Mouse (Mus musculus) G1E (cell line): Measurements from ENCODE around the gene Odf3b. TPM values are rescaled to one million over a fixed set of nuclear protein-coding genes. Genes with fewer than 3 reads are reported as not detected.

Experiments
- ATAC-seq: 2 replicates; pipeline ENCODE4 v1.8.0; 2016; ENCODE audit warnings: mild to moderate bottlenecking; ENCODE audit not compliant: insufficient number of reproducible peaks, poor library complexity, low FRiP score, severe bottlenecking; ENCODE audit errors: extremely low read depth
- DNase-seq: peaks from one replicate; pipeline ENCODE4 v3.0.0; 2012; ENCODE audit warnings: low spot score
- H3K27me3 ChIP-seq: 2 replicates; pipeline ENCODE4 v1.6.1; 2012; ENCODE audit warnings: mild to moderate bottlenecking, low read length, inconsistent platforms; ENCODE audit not compliant: insufficient read depth
- H3K36me3 ChIP-seq: replicated peaks from 2 replicates; pipeline ENCODE3; 2012; ENCODE audit warnings: mild to moderate bottlenecking, inconsistent platforms
- H3K4me1 ChIP-seq: 2 replicates; pipeline ENCODE4 v1.6.1; 2012; ENCODE audit warnings: low read depth, low read length, inconsistent platforms, mixed read lengths; ENCODE audit not compliant: insufficient read depth
- H3K4me3 ChIP-seq: 2 replicates; pipeline ENCODE4 v1.5.1; 2012; ENCODE audit warnings: low read depth, mild to moderate bottlenecking, inconsistent platforms, low read length, moderate library complexity, mixed read lengths
- H3K9me3 ChIP-seq: replicated peaks from 2 replicates; pipeline ENCODE4 v1.6.1; 2012; ENCODE audit warnings: inconsistent platforms
- CTCF ChIP-seq: IDR thresholded peaks from 2 replicates; pipeline ENCODE4 v1.5.1; 2012; ENCODE audit warnings: low read depth, low read length, inconsistent platforms, mixed read lengths
- GATA1 ChIP-seq: IDR thresholded peaks from 2 replicates; pipeline ENCODE4 v1.6.1; 2012; ENCODE audit warnings: borderline replicate concordance, low read length, inconsistent platforms, mixed read lengths
- GATA2 ChIP-seq: IDR thresholded peaks from 2 replicates; pipeline ENCODE4 v1.6.1; 2012; ENCODE audit warnings: low read depth, low read length, inconsistent platforms, borderline replicate concordance
- POLR2AphosphoS5 ChIP-seq: IDR thresholded peaks from 2 replicates; pipeline ENCODE4 v1.6.1; 2012; ENCODE audit warnings: low read depth, low read length, inconsistent platforms; ENCODE audit not compliant: insufficient replicate concordance
- TAL1 ChIP-seq: conservative IDR thresholded peaks from 2 replicates; pipeline ENCODE4 v1.6.1; 2012; ENCODE audit warnings: low read depth, low read length, inconsistent platforms, mixed read lengths
- polyA plus RNA-seq: library from polyadenylated mRNA; stranded (reverse); fragments of >175 nt; gene quantifications from 2 replicates; pipeline ENCODE4 v1.2.3, GENCODE M21; 2012
- total RNA-seq, 2 experiments: library from RNA; stranded (forward) in 1 of 2; stranded (reverse) in 1 of 2; fragments of 200-1000 nt in 1 of 2; fragments of >200 nt in 1 of 2; fragmentation: Nextera tagmentation in 1 of 2; gene quantifications; 2 replicates each; pipeline ENCODE4 v1.2.3; 2014 to 2017

The Odf3b gene
- total and polyA plus RNA-seq, 3 experiments: not detected

DNA sequence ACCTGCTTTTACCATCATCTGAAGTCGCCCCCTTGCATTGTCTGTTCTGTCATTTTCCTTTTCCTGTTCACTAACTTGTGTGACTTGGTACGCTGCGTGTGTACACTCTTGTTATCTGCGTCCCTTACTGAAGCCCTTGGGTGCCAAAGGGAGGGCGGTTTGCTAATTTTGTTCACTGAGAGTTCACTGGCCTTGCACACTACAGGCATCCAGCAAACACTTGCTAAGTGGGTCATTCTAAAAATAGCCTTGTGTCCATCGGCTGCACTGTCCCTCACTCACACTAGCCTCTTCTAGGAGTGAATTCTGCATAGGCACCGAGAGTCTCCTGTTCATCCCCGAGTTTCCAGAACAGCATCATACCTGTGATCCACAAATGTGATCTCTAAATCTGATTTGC is 36.2 kb upstream of the Odf3b start:
- Histone ChIP-seq H3K36me3 (peaks cover 47% of the 10 kb centered on the region), H3K27me3 (peaks cover 4% of the 10 kb centered on the region; the same call in 1 of the 2 replicates), H3K4me3 (no peak overlapping the region), H3K9me3 (no peaks in the 10 kb centered on the region), H3K4me1 (no peaks in the 10 kb centered on the region)
- ATAC-seq (no peak), DNase-seq (no peak)
- TF ChIP-seq TAL1 (no peak), CTCF (no peak), GATA2 (no peak), GATA1 (no peak), POLR2AphosphoS5 (no peak)

- no peak for ATAC-seq
- DNase-seq: no peak
- H3K4me1 ChIP-seq: no peaks in the 10 kb centered on the region
- TF ChIP-seq GATA2: no peak
- no peak for TF ChIP-seq TAL1
- no peak for TF ChIP-seq CTCF
- no peak for TF ChIP-seq GATA1
- no peak for TF ChIP-seq POLR2AphosphoS5
- H3K9me3 ChIP-seq: peaks cover 4% of the 10 kb centered on the region
- no peak within 1 kb of the TSS for H3K4me3 ChIP-seq
- peaks cover 1% of the 10 kb centered on the region for H3K36me3 ChIP-seq
- peaks cover 10% of the 10 kb centered on the region; the same call in 1 of the 2 replicates for H3K27me3 ChIP-seq
Measured at GRCm38 (mm10) chr15:89410118-89410517, 31.0 kb upstream of the Odf3b start, which contains the start of gene Syce3. Syce3 (minus strand) TSS chr15:89410503.

DNA sequence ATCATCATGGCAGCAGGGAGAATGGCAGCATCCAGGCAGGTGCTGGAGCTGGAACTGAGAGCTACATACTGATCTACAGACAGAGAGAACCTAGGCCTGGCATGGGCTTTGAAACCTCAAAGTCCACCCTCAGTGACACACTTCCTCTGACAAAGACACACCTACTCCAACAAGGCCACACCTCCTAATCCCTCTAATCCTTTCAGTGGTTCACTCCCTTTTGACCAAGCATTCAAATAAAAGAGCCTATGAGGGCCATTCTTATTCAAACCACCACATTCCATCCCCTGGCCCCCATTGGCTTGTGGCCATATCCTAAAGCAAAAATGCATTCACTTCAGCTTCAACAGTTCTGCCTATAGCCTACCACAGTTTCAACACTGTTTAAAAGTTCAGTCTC is 27.6 kb upstream of the Odf3b start:
- ATAC-seq: no peak
- Histone ChIP-seq H3K36me3 (no peaks in the 10 kb centered on the region), H3K27me3 (peaks cover 10% of the 10 kb centered on the region; the same call in 1 of the 2 replicates), H3K4me3 (no peak overlapping the region), H3K9me3 (peaks cover 4% of the 10 kb centered on the region), H3K4me1 (no peaks in the 10 kb centered on the region)
- no peak for DNase-seq
- TF ChIP-seq GATA1 (no peak), TAL1 (no peak), GATA2 (no peak), CTCF (no peak), POLR2AphosphoS5 (no peak)

- Histone ChIP-seq H3K9me3 (peaks cover 3% of the 10 kb centered on the region), H3K27me3 (peaks cover 3% of the 10 kb centered on the region; the same call in 1 of the 2 replicates), H3K4me3 (no peak overlapping the region), H3K36me3 (no peaks in the 10 kb centered on the region), H3K4me1 (peaks cover 2% of the 10 kb centered on the region; the same call in 1 of the 2 replicates)
- no peak for TF ChIP-seq CTCF
- no peak for TF ChIP-seq TAL1
- ATAC-seq: no peak
- no peak for DNase-seq
Measured at GRCm38 (mm10) chr15:89404831-89405623, 25.9 kb upstream of the Odf3b start.

DNA sequence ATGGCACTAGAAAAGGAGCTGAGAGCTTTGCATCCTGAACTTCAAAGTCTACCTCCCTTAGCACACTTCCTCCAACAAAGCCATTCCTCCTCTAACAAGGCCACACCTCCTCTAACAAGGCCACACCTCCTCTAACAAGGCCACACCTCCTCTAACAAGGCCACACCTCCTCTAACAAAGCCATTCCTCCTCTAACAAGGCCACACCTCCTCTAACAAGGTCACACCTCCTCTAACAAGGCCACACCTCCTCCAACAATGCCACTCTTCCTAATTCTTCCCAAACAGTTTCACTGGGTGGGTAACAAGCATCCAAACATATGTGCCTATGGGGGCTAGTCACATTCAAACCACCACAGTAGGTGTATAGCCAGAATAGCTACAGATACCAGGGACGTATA is 23.4 kb upstream of the Odf3b start:
- DNase-seq: no peak
- Histone ChIP-seq H3K9me3 (no peaks in the 10 kb centered on the region), H3K36me3 (no peaks in the 10 kb centered on the region), H3K27me3 (peaks cover 3% of the 10 kb centered on the region), H3K4me1 (peaks cover 4% of the 10 kb centered on the region), H3K4me3 (no peak overlapping the region)
- no peak for TF ChIP-seq POLR2AphosphoS5
- no peak for TF ChIP-seq GATA1
- TF ChIP-seq TAL1: no peak
- TF ChIP-seq GATA2: no peak
- TF ChIP-seq CTCF: no peak
- ATAC-seq: no peak

DNA sequence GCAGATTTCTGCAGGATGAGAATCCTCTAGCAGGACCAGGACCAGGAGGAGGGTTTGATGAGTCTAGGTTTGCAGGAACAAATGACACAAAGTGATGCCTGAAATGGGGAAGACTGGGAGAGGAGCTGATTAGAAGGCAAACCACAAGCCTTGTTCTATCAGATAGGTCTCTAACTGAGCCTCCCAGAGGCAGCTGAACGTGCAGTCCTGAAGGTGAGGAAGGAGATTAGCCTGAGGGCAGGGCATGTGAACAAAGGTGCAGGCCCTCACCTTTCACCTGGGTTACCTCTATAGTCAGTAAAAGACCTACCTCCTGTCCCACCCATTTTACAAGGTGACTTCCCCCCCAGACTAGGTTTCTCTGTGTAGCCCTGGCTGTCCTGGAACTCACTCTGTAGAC is 20.6 kb upstream of the Odf3b start:
- H3K4me1 ChIP-seq: peaks cover 4% of the 10 kb centered on the region
- ATAC-seq: no peak
- peaks cover 3% of the 10 kb centered on the region; the same call in 1 of the 2 replicates for H3K27me3 ChIP-seq
- no peaks in the 10 kb centered on the region for H3K36me3 ChIP-seq
- no peak overlapping the region for H3K4me3 ChIP-seq
- TF ChIP-seq POLR2AphosphoS5 (no peak), GATA2 (no peak), GATA1 (no peak), CTCF (no peak), TAL1 (no peak)
- DNase-seq: no peak
- H3K9me3 ChIP-seq: no peaks in the 10 kb centered on the region
